Mouse (Mus musculus): ENCODE measurements around the gene Cdc26.

The Cdc26 gene

GRCm38 (mm10) chr4:62408601-62409282, at the start of gene Cdc26, which contains the start of gene Prpf4:
Cdc26 (minus strand) TSS chr4:62408642.
Prpf4 (plus strand) TSS chr4:62408797.
- DNase-seq = peak; percentile 100

- peak; percentile 49 for DNase-seq
Observed at GRCm38 (mm10) chr4:62454995-62455394, 46.6 kb upstream of the Cdc26 start.

- no peak for DNase-seq
Observed at GRCm38 (mm10) chr4:62440986-62441385, 32.5 kb upstream of the Cdc26 start.

- no peak for DNase-seq
Observed at GRCm38 (mm10) chr4:62440544-62440943, 32.1 kb upstream of the Cdc26 start.

- no peak for DNase-seq
Observed at GRCm38 (mm10) chr4:62439793-62440192, 31.4 kb upstream of the Cdc26 start.

DNA sequence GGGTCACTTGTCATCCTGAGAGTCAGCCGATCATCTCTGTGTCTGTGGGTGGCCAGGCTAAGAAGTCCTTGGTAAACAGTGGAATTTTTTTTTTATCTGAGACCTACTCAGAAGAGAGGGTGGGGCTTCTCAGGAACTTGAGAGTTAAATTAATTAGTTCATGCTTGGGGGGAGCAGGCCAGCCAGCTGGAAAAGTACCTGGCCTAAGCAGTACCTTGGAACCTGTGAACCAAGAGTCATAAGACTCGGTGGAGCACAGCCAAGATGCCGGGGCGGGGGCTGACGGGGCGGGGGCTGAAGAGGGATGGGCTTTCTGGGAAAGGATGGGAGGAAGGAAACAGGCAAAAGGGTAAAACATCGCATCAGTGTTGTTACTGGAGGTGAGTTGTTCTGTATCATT, 29.4 kb upstream of the Cdc26 start:
- DNase-seq = no peak

DNA sequence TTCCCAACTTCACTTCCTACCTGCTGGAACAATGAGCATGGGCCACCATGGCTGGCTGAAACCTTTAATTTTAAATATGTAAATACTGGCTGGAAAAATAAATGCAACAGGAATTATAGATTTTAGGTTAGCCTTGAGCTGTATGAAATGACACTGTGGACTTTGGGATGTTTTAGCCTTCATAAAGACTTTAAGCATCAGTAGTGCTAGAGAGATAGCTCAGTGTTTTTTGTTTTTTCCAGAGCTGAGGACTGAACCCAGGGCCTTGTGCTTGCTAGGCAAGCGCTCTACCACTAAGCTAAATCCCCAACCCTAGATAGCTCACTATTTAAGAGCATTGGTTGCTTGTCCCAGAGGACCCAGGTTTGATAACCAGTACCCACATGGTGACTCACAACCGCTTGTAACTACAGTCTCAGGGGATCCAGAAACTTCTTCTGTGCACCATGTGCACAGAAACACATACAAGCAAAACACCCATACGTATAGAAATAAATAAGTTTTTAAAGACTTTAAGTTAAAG, 28.9 kb upstream of the Cdc26 start:
- DNase-seq = no peak

- DNase-seq = no peak
Observed at GRCm38 (mm10) chr4:62435081-62435480, 26.6 kb upstream of the Cdc26 start, which contains the start of gene Rnf183. Rnf183 (minus strand) TSS chr4:62435252.

DNA sequence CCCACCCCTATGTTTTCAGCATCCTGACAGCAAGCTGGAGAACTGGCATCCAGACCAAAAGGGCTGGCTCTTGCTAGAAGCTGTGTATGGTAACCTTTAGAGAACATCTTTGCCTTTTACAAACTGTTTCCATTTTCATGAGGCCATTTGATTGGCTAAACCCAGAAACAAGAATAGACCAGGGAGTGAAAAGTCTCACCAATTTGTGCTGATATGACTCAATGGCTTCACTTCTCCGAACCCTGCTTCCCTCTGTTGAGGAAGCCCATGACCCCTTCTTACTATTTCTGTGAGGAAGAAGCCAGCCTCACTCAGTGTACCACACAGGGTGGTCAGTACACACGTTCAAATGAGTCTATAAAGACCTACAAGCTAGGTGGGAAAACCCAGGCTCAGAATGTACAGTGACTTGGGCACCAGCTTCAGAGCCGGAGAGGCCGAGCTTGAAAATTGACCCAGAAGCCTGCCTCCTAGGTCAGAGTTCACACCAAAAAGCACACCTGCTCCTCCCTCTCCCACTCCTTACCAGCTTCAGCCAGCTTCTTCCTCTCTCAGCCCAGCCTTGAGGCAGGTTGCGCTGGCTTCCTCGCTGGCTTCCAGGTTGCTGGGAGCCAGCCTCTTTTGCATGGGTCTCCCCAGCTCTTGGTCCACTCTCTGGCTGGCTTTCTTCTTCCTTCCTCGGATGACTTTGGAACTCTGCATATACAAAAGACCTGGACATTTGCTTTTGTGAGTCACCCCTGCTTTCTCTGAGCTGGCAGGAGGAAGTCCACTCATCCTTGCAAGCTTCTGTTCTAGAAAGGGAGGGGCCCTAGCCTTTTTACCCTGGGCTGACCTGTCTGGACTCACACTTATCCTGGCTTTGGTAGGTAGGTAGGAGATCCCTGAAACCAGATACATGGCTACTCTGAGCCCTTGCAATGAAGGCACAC, 25.8 kb upstream of the Cdc26 start:
- DNase-seq = no peak

DNA sequence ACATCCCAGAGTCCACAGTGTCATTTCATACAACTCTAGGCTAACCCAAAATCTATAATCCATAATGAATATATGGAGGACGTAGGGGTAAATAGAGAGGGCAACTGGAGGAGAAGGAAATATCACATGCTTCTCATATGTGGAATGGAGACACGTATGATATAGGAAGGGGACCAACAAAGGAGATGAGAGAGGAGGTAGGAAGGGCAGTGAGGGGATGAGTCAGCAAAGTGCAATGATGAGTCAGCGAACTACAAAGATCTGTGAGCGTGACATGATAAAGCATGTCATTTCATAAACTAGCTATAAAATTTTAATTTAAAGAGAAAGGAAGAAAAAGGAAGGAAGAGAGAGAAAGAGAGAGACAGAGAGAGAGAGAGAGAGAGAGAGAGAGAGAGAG, 23.1 kb upstream of the Cdc26 start:
- DNase-seq = no peak

- no peak for DNase-seq
Observed at GRCm38 (mm10) chr4:62430678-62431077, 22.2 kb upstream of the Cdc26 start.

- DNase-seq = no peak
Observed at GRCm38 (mm10) chr4:62429616-62430015, 21.2 kb upstream of the Cdc26 start.

DNA sequence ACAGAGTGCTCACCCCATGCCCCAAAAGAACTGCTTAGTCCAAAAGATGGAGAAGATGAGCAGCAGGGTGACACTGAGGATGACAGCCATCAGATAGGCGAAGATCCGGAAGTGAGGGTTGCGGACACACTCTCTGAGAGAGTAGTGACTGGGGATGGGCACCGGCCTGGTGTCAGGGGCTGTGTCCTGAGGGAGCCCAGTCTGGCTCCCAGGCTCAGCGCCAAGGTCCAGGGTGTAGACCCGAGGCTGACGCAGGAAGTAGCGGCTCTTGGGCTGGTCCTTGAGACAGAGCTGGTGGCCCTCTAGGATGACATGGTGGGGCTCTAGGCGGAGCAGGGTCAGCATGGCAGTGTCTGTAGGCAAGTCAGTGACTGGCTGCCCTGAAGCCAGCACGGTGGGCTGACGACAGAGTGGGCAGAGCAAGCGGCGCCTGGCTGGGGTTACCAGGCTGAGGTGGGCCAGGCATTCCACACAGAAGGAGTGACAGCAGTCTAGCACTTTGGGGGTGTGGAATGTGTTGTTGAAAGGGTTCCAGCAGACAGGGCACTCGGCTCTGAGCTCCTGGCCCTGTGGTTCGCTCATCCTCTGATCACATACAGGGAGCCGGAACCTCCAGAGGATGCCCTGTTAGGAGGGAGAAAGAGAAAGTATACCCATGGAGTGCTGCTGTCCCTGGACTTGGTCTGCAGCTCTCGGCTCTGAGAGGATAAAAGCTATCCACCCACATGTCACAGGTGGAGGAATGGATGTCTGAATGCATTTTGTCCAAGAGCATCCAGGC, 19.7 kb upstream of the Cdc26 start:
- DNase-seq = no peak

- no peak for DNase-seq
Observed at GRCm38 (mm10) chr4:62425891-62426290, 17.4 kb upstream of the Cdc26 start.

- no peak for DNase-seq
Observed at GRCm38 (mm10) chr4:62419091-62419490, 10.6 kb upstream of the Cdc26 start.

DNA sequence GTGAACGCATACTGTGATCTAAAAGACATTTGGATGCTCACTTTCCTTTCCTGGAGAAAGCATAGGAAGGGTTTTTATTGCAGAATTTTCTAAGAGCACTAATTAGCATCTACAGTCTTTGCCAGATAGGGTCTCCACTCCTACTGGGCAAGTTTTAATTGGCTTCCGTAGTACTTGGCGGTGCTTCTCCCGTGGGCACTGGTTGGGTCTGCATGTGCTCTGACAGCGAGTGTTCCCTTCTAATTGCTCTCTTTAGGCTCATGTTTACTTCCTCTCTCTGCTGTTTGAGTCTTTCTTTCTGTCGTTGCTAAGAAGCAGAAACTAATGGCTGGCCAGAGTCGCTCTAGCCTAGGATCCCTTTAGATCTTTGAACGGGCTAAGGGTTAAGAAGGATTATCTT, 10.0 kb upstream of the Cdc26 start:
- no peak for DNase-seq

DNA sequence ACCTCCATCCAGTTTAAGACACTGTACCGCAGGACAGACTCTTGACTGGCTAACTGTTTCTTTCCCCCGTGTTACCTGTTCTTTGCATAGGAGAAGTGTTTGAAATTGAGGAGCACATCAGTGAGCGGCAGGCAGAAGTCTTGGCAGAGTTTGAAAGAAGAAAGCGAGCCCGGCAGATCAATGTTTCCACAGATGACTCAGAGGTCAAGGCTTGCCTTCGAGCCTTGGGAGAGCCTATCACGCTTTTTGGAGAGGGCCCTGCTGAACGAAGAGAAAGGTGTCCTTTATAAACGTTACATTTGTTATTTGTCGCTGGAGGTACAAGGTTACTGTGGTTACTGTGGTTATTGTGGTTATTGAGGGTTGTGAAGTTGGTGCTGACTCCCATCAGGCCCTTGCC, 3.2 kb upstream of the Cdc26 start:
- no peak for DNase-seq

GRCm38 (mm10) chr4:62410325-62410724, 1.9 kb upstream of the Cdc26 start:
- DNase-seq = no peak

- peak; percentile 12 for DNase-seq
Observed at GRCm38 (mm10) chr4:62409615-62410014, 1.2 kb upstream of the Cdc26 start.

GRCm38 (mm10) chr4:62407730-62408582, 486 bp downstream of the Cdc26 start:
- peak; percentile 88 for DNase-seq

GRCm38 (mm10) chr4:62406133-62406532, 2.3 kb downstream of the Cdc26 start:
- no peak for DNase-seq

GRCm38 (mm10) chr4:62398956-62399355, 9.5 kb downstream of the Cdc26 start:
- DNase-seq = no peak

Data from embryo, embryonic 11 days (tissue).